Mouse (Mus musculus) embryonic fibroblast, embryonic 13.5 days (primary cell): Measurements from ENCODE around the gene Unc13c.

ENCODE experiments used
- CTCF ChIP-seq: IDR thresholded peaks from 2 replicates; pipeline ENCODE4 v1.5.1; 2011; ENCODE audit warnings: mild to moderate bottlenecking, control low read depth, low read length, moderate library complexity, borderline replicate concordance; ENCODE audit not compliant: insufficient read depth
- POLR2A ChIP-seq: IDR thresholded peaks from 2 replicates; pipeline ENCODE4 v1.6.1; 2011; ENCODE audit warnings: low read depth, mild to moderate bottlenecking, control low read depth, low read length, moderate library complexity

DNA sequence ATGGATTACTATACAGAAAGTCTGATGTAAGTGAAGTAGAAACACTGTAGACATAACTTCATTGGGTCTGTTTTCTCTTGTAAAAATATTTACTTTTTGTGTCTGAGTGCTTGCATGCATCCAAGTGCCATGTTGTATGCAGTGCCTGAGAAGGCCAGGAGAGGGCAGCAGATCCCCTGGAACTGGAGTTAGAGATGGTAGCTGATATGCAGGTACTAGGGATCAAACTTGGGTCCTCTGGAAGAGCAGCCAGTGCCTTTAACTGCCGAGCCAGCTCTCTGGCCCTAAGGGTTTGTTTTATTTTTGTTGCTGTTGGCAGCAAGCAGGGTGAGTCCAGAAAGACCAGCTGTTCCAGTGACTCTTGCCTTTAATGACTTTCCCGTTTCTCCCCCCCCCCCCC, 411.0 kb downstream of the Unc13c start:
- peak; percentile 71; the same call in 1 of the 2 replicates for TF ChIP-seq CTCF
- TF ChIP-seq POLR2A, result no peak
